Mouse (Mus musculus) midbrain, embryonic 12.5 days (tissue): ENCODE results near the gene Wnt8b. TPM values are rescaled to one million over a fixed set of nuclear protein-coding genes. Genes with fewer than 3 reads are reported as not detected.
A peak's percentile ranks its signal among the peaks of the same experiment; 100 is the strongest.

Source experiments
- ATAC-seq: fragments of 200-750 bp; cut with Nextera tagmentation; 2 replicates; pipeline ENCODE4 v1.8.0; 2017; ENCODE audit warnings: low read depth, moderate TSS enrichment, moderate library complexity; ENCODE audit not compliant: low FRiP score
- H3K27ac ChIP-seq: fragments of 300-500 bp; sonication (generic); replicated peaks from 2 replicates; pipeline ENCODE4 v1.5.1; 2016; ENCODE audit warnings: mild to moderate bottlenecking
- H3K27me3 ChIP-seq: fragments of 300-500 bp; sonication (generic); 2 replicates; pipeline ENCODE4 v1.6.1; 2016; ENCODE audit warnings: mild to moderate bottlenecking
- H3K36me3 ChIP-seq: fragments of 300-500 bp; sonication (generic); 2 replicates; pipeline ENCODE4 v1.6.1; 2016
- H3K4me1 ChIP-seq: fragments of 300-500 bp; sonication (generic); 2 replicates; pipeline ENCODE4 v1.6.1; 2016
- H3K4me2 ChIP-seq: fragments of 300-500 bp; sonication (generic); replicated peaks from 2 replicates; pipeline ENCODE4 v1.6.1; 2016; ENCODE audit warnings: mild to moderate bottlenecking, moderate library complexity
- H3K4me3 ChIP-seq: fragments of 300-500 bp; sonication (generic); 2 replicates; pipeline ENCODE4 v1.5.1; 2016; ENCODE audit warnings: mild to moderate bottlenecking
- H3K9ac ChIP-seq: fragments of 300-500 bp; sonication (generic); replicated peaks from 2 replicates; pipeline ENCODE4 v1.6.1; 2016; ENCODE audit warnings: mild to moderate bottlenecking, moderate library complexity
- H3K9me3 ChIP-seq: fragments of 300-500 bp; sonication (generic); 2 replicates; pipeline ENCODE4 v1.6.1; 2016; ENCODE audit warnings: mild to moderate bottlenecking
- WGBS: fragments of 180-500 bp; shearing (Covaris S2); methylation state at CpG from one replicate; pipeline ENCODE4 v1.1.7; 2016; 5-methylcytosine and 5-hydroxymethylcytosine counted together
- polyA plus RNA-seq: library from polyadenylated mRNA; unstranded; fragments of >200 nt; fragmentation: Nextera tagmentation; extraction: Ambion mirVana; gene quantifications from 2 replicates; pipeline ENCODE4 v1.2.1, GENCODE M21; 2016

Gene Wnt8b
- polyA plus RNA-seq, 1 experiment from 2014 or later = 11.6 TPM

GRCm38 (mm10) chr19:44513054-44513833 is 20.0 kb downstream of the Wnt8b start:
- H3K27ac ChIP-seq = peak overlapping the region; percentile 67
- H3K9ac ChIP-seq = no peak overlapping the region
- H3K4me1 ChIP-seq = peaks cover 70% of the 10 kb centered on the region
- no peaks in the 10 kb centered on the region for H3K9me3 ChIP-seq
- WGBS = 3% methylated on average over 11 of the region's 11 CpGs
- no peaks in the 10 kb centered on the region for H3K36me3 ChIP-seq
- H3K4me2 ChIP-seq = peak overlapping the region; percentile 32; the same call in 1 of the 2 replicates
- peak overlapping the region; percentile 4; the same call in 1 of the 2 replicates for H3K4me3 ChIP-seq
- no peak for ATAC-seq
- peaks cover 100% of the 10 kb centered on the region for H3K27me3 ChIP-seq

- Histone ChIP-seq H3K36me3 (no peaks in the 10 kb centered on the region), H3K4me2 (peak overlapping the region; percentile 32), H3K9ac (no peak overlapping the region), H3K27ac (peak overlapping the region; percentile 67), H3K4me1 (peaks cover 71% of the 10 kb centered on the region), H3K4me3 (no peak overlapping the region), H3K27me3 (peaks cover 100% of the 10 kb centered on the region), H3K9me3 (no peaks in the 10 kb centered on the region)
- no peak for ATAC-seq
- WGBS = 8% methylated on average over 7 of the region's 7 CpGs
Observed at GRCm38 (mm10) chr19:44513921-44514482, 20.7 kb downstream of the Wnt8b start.

- peak overlapping the region; percentile 32 for H3K4me2 ChIP-seq
- H3K27ac ChIP-seq = peak overlapping the region; percentile 67
- peaks cover 100% of the 10 kb centered on the region for H3K27me3 ChIP-seq
- H3K4me3 ChIP-seq = no peak overlapping the region
- no peaks in the 10 kb centered on the region for H3K9me3 ChIP-seq
- H3K36me3 ChIP-seq = no peaks in the 10 kb centered on the region
- ATAC-seq = peak; percentile 85
- H3K9ac ChIP-seq = no peak overlapping the region
- H3K4me1 ChIP-seq = peaks cover 74% of the 10 kb centered on the region
- WGBS = 1% methylated on average over 14 of the region's 14 CpGs
Observed at GRCm38 (mm10) chr19:44514521-44515451, 21.5 kb downstream of the Wnt8b start.

- Histone ChIP-seq H3K4me1 (peaks cover 65% of the 10 kb centered on the region), H3K4me2 (no peak overlapping the region), H3K9me3 (no peaks in the 10 kb centered on the region), H3K9ac (no peak overlapping the region), H3K4me3 (no peak overlapping the region), H3K27me3 (peaks cover 100% of the 10 kb centered on the region), H3K36me3 (no peaks in the 10 kb centered on the region), H3K27ac (peak overlapping the region; percentile 58)
- ATAC-seq = no peak
- WGBS = 27% methylated on average over 6 of the region's 6 CpGs
Observed at GRCm38 (mm10) chr19:44515769-44516168, 22.5 kb downstream of the Wnt8b start.

GRCm38 (mm10) chr19:44517996-44518768 is 24.9 kb downstream of the Wnt8b start:
- Histone ChIP-seq H3K36me3 (no peaks in the 10 kb centered on the region), H3K27ac (no peak overlapping the region), H3K4me3 (no peak overlapping the region), H3K27me3 (peaks cover 98% of the 10 kb centered on the region), H3K4me2 (no peak overlapping the region), H3K4me1 (peaks cover 42% of the 10 kb centered on the region), H3K9ac (no peak overlapping the region), H3K9me3 (no peaks in the 10 kb centered on the region)
- WGBS = 50% methylated on average over 12 of the region's 12 CpGs
- no peak for ATAC-seq

- H3K36me3 ChIP-seq = no peaks in the 10 kb centered on the region
- WGBS = 26% methylated on average over 7 of the region's 7 CpGs
- no peak overlapping the region for H3K4me2 ChIP-seq
- H3K9me3 ChIP-seq = no peaks in the 10 kb centered on the region
- H3K27me3 ChIP-seq = peaks cover 98% of the 10 kb centered on the region
- no peak overlapping the region for H3K9ac ChIP-seq
- no peak overlapping the region for H3K4me3 ChIP-seq
- peaks cover 32% of the 10 kb centered on the region for H3K4me1 ChIP-seq
- no peak for ATAC-seq
- H3K27ac ChIP-seq = no peak overlapping the region
Observed at GRCm38 (mm10) chr19:44519152-44519551, 25.9 kb downstream of the Wnt8b start.

GRCm38 (mm10) chr19:44525551-44526205 is 32.4 kb downstream of the Wnt8b start:
- ATAC-seq = no peak
- peaks cover 95% of the 10 kb centered on the region for H3K27me3 ChIP-seq
- no peaks in the 10 kb centered on the region for H3K36me3 ChIP-seq
- H3K4me1 ChIP-seq = no peaks in the 10 kb centered on the region
- H3K4me2 ChIP-seq = no peak overlapping the region
- no peak overlapping the region for H3K27ac ChIP-seq
- no peak overlapping the region for H3K9ac ChIP-seq
- H3K9me3 ChIP-seq = no peaks in the 10 kb centered on the region
- no peak overlapping the region for H3K4me3 ChIP-seq
- 89% methylated on average over 9 of the region's 9 CpGs for WGBS

- WGBS = 84% methylated on average over 6 of the region's 6 CpGs
- H3K4me3 ChIP-seq = no peak overlapping the region
Observed at GRCm38 (mm10) chr19:44530018-44530417, 36.7 kb downstream of the Wnt8b start.

GRCm38 (mm10) chr19:44535376-44535775 is 42.1 kb downstream of the Wnt8b start:
- no peak overlapping the region for H3K27ac ChIP-seq
- H3K4me3 ChIP-seq = no peak overlapping the region
- no peak for ATAC-seq
- H3K27me3 ChIP-seq = peaks cover 71% of the 10 kb centered on the region
- WGBS = 28% methylated on average over 3 of the region's 3 CpGs
- H3K36me3 ChIP-seq = no peaks in the 10 kb centered on the region
- no peak overlapping the region for H3K4me2 ChIP-seq
- no peak overlapping the region for H3K9ac ChIP-seq
- H3K9me3 ChIP-seq = no peaks in the 10 kb centered on the region
- no peaks in the 10 kb centered on the region for H3K4me1 ChIP-seq

More at GRCm38 (mm10) chr19:44530018-44530417, 36.7 kb downstream of the Wnt8b start:
- Histone ChIP-seq H3K36me3 (no peaks in the 10 kb centered on the region), H3K4me2 (no peak overlapping the region), H3K27me3 (peaks cover 97% of the 10 kb centered on the region), H3K27ac (no peak overlapping the region), H3K4me1 (no peaks in the 10 kb centered on the region), H3K9me3 (no peaks in the 10 kb centered on the region), H3K9ac (no peak overlapping the region)
- no peak for ATAC-seq

GRCm38 (mm10) chr19:44537416-44537815 is 44.1 kb downstream of the Wnt8b start:
- Histone ChIP-seq H3K4me2 (no peak overlapping the region), H3K4me3 (no peak overlapping the region), H3K9ac (no peak overlapping the region), H3K27me3 (peaks cover 52% of the 10 kb centered on the region), H3K36me3 (no peaks in the 10 kb centered on the region), H3K4me1 (no peaks in the 10 kb centered on the region), H3K27ac (no peak overlapping the region), H3K9me3 (peaks cover 9% of the 10 kb centered on the region)
- ATAC-seq = no peak
- WGBS = 88% methylated on average over 8 of the region's 8 CpGs

- Histone ChIP-seq H3K4me3 (no peak overlapping the region), H3K27me3 (peaks cover 64% of the 10 kb centered on the region), H3K27ac (no peak overlapping the region), H3K4me2 (no peak overlapping the region), H3K9ac (no peak overlapping the region), H3K36me3 (no peaks in the 10 kb centered on the region), H3K4me1 (peaks cover 7% of the 10 kb centered on the region; the same call in 1 of the 2 replicates), H3K9me3 (peaks cover 9% of the 10 kb centered on the region)
- ATAC-seq = no peak
- 89% methylated on average over 8 of the region's 8 CpGs for WGBS
Observed at GRCm38 (mm10) chr19:44542694-44543178, 49.5 kb downstream of the Wnt8b start.
